ENCODE assay signal across 8 mouse cellular contexts in genomic region chrX:101273410-101273809, GRCm38 (mm10). TPM values are rescaled to one million over a fixed set of nuclear protein-coding genes. Genes with fewer than 3 reads are reported as not detected.
DNase-seq lines count a peak whose midpoint lies in the region; ATAC-seq and TF ChIP-seq lines count a peak whose summit lies in the region.

No protein-coding gene starts in this region.

- H3K4me2 ChIP-seq in CH12.LX (ENCODE audit: insufficient read depth, low read depth, poor library complexity, severe bottlenecking): peak overlapping the region; percentile 82
- peak overlapping the region; percentile 50 for H3K4me2 ChIP-seq in forebrain, embryonic 15.5 days (replicated peaks)

- DNase-seq in gastrocnemius, adult 2 months: no peak
- no peak for DNase-seq in gastrocnemius, postnatal 36 days
- DNase-seq in CH12.LX (ENCODE audit: extremely low read depth): no peak
- DNase-seq in midbrain, embryonic 10.5 days (ENCODE audit: low spot score): no peak
- DNase-seq in cerebellum, postnatal 25 days: no peak
- DNase-seq in layer of hippocampus, adult 18-20 months (ENCODE audit: low spot score in 2 of 2): no peak
- DNase-seq in layer of hippocampus, postnatal 14 days (ENCODE audit: low spot score in 2 of 2): no peak

- no peaks in the 10 kb centered on the region for H3K9me3 ChIP-seq in CH12.LX (replicated peaks; ENCODE audit: low read length)
- no peaks in the 10 kb centered on the region for H3K9me3 ChIP-seq in forebrain, embryonic 15.5 days
- H3K9me3 ChIP-seq in midbrain, embryonic 10.5 days (replicated peaks): no peaks in the 10 kb centered on the region

- H3K27ac ChIP-seq in gastrocnemius, adult 2 months: peak overlapping the region; percentile 91
- peak overlapping the region; percentile 75 for H3K27ac ChIP-seq in CH12.LX (ENCODE audit: insufficient read depth, low read depth)
- H3K27ac ChIP-seq in forebrain, embryonic 15.5 days (replicated peaks): 0 out of 2 replicates have a peak overlapping the region, but pooled peaks have one; percentile 53
- peak overlapping the region; percentile 91 for H3K27ac ChIP-seq in midbrain, embryonic 10.5 days (replicated peaks)

- ATAC-seq in forebrain, embryonic 15.5 days (replicated peaks): peak; percentile 1; the same call in 1 of the 2 replicates

- no peak for TF ChIP-seq CTCF in gastrocnemius, adult 2 months (IDR thresholded peaks at IDR 0.05)
- TF ChIP-seq CTCF in CH12.LX (conservative IDR thresholded peaks at IDR 0.05 in 1 of 2, IDR thresholded peaks at IDR 0.05 in 1 of 2; ENCODE audit: low read depth in 2 of 2, low read length in 2 of 2): no peak

- peaks cover 18 to 30% of the 10 kb centered on the region in 2 experiments for H3K36me3 ChIP-seq in CH12.LX (replicated peaks in 1 of 2; ENCODE audit: control insufficient read depth in 1 of 2, insufficient read depth in 1 of 2, low read length in 1 of 2)
- peaks cover 10% of the 10 kb centered on the region; the same call in 1 of the 2 replicates for H3K36me3 ChIP-seq in forebrain, embryonic 15.5 days
- peaks cover 27% of the 10 kb centered on the region for H3K36me3 ChIP-seq in midbrain, embryonic 10.5 days

- no peak for TF ChIP-seq EP300 in CH12.LX (IDR thresholded peaks at IDR 0.05; ENCODE audit: low read length)

- peak overlapping the region; percentile 70 for H3K9ac ChIP-seq in CH12.LX (ENCODE audit: insufficient read depth, low read depth)
- peak overlapping the region; percentile 74 for H3K9ac ChIP-seq in forebrain, embryonic 15.5 days (replicated peaks)

- intact Hi-C loops in gastrocnemius, adult 2 months (cut with DNase I): no loop called here
- intact Hi-C loops in gastrocnemius, postnatal 36 days (cut with DNase I): loop anchor here (5.0 kb wide), 1 partner anchor 141 kb away; no protein-coding TSS in a partner anchor

- peaks cover 10% of the 10 kb centered on the region; the same call in 1 of the 2 replicates for H3K79me2 ChIP-seq in CH12.LX (replicated peaks; ENCODE audit: control insufficient read depth, extremely low read depth, insufficient read depth, poor library complexity, severe bottlenecking)

- dilution Hi-C loops in CH12.LX (cut with MboI; ENCODE audit: extremely low pct_ligation_motif_present, extremely low pct_unique_long_range_greater_than_20kb, low sequenced_read_pairs): no loop called here

- WGBS in forebrain, embryonic 15.5 days: 20% methylated on average over 6 of the region's 6 CpGs
- 19% methylated on average over 6 of the region's 6 CpGs for WGBS in midbrain, embryonic 10.5 days

- H3K27me3 ChIP-seq in CH12.LX (replicated peaks): no peaks in the 10 kb centered on the region
- H3K27me3 ChIP-seq in forebrain, embryonic 15.5 days: no peaks in the 10 kb centered on the region
- H3K27me3 ChIP-seq in midbrain, embryonic 10.5 days (ENCODE audit: low read depth, poor library complexity, severe bottlenecking): peaks cover 70% of the 10 kb centered on the region

- peaks cover 0 to 44% of the 10 kb centered on the region in 2 experiments; a peak in 2 of 4 replicates for H3K4me1 ChIP-seq in CH12.LX (ENCODE audit: control insufficient read depth in 1 of 2, insufficient read depth in 2 of 2)
- peaks cover 11% of the 10 kb centered on the region for H3K4me1 ChIP-seq in forebrain, embryonic 15.5 days
- H3K4me1 ChIP-seq in midbrain, embryonic 10.5 days: peaks cover 11% of the 10 kb centered on the region

- H3K4me3 ChIP-seq in gastrocnemius, adult 2 months: peak overlapping the region; percentile 73
- H3K4me3 ChIP-seq in CH12.LX (replicated peaks in 1 of 3; ENCODE audit: low read depth in 2 of 3, low read length in 2 of 3, poor library complexity in 1 of 3): peak overlapping the region in 2 of 3 experiments; percentile 35 to 66
- H3K4me3 ChIP-seq in forebrain, embryonic 15.5 days: peak overlapping the region; percentile 57
- H3K4me3 ChIP-seq in midbrain, embryonic 10.5 days: peak overlapping the region; percentile 65

- in situ Hi-C loops in CH12.LX (cut with MboI; ENCODE audit: low pct_ligation_motif_present, low pct_unique_long_range_greater_than_20kb, low sequenced_read_pairs): no loop called here

- TF ChIP-seq RAD21 in CH12.LX (IDR thresholded peaks at IDR 0.05; ENCODE audit: low read depth, low read length): no peak

- TF ChIP-seq POLR2A in CH12.LX (IDR thresholded peaks at IDR 0.05; ENCODE audit: low read depth, low read length): no peak

TF ChIP-seq in CH12.LX, 34 proteins besides CTCF, POLR2A, EP300 and RAD21:
- no peak for TF ChIP-seq UBTF (IDR thresholded peaks at IDR 0.05; ENCODE audit: low read depth, low read length)
- no peak for TF ChIP-seq BHLHE40 (IDR thresholded peaks at IDR 0.05; ENCODE audit: low read depth, low read length)
- TF ChIP-seq USF1 (IDR thresholded peaks at IDR 0.05; ENCODE audit: low read depth, low read length): no peak
- TF ChIP-seq JUND (conservative IDR thresholded peaks at IDR 0.05; ENCODE audit: low read depth, low read length): no peak
- no peak for TF ChIP-seq HCFC1 (IDR thresholded peaks at IDR 0.05; ENCODE audit: low read depth, low read length)
- TF ChIP-seq MEF2A (IDR thresholded peaks at IDR 0.05; ENCODE audit: borderline replicate concordance, low read depth, low read length): no peak
- TF ChIP-seq POLR2AphosphoS2 (IDR thresholded peaks at IDR 0.05; ENCODE audit: low read depth, low read length): no peak
- TF ChIP-seq GABPA (IDR thresholded peaks at IDR 0.05; ENCODE audit: insufficient replicate concordance, low read depth, low read length): no peak
- no peak for TF ChIP-seq PAX5 (IDR thresholded peaks at IDR 0.05; ENCODE audit: low read length)
- no peak for TF ChIP-seq JUN (IDR thresholded peaks at IDR 0.05; ENCODE audit: insufficient read depth, low read depth, low read length)
- TF ChIP-seq ZNF384 (IDR thresholded peaks at IDR 0.05; ENCODE audit: low read depth, low read length): no peak

RNA-seq across cellular contexts. Expression of gene Med12, which starts 0.4 kb away (rescaled TPM):
- total RNA-seq in gastrocnemius, adult 2 months (2021): 10 to 100 TPM; 17.2 to 19.4 TPM
- 10 to 100 TPM; 15.5 to 18.1 TPM for total RNA-seq in gastrocnemius, postnatal 36 days (2021)
- total RNA-seq in CH12.LX (2012; rRNA removed): 35.7 and 40.3 TPM in 2 replicates
- 15.5 and 15.7 TPM in 2 replicates for total RNA-seq in CH12.LX (2014; rRNA removed)
- 45.1 and 66.4 TPM in 2 replicates for polyA plus RNA-seq in CH12.LX (2012; ENCODE audit: insufficient read length, low read depth)
- polyA plus RNA-seq in forebrain, embryonic 15.5 days (2015; fragmentation: Nextera tagmentation; extraction: Ambion mirVana): 21.6 and 28.6 TPM in 2 replicates
- 30.8 and 39.4 TPM in 2 replicates for polyA plus RNA-seq in midbrain, embryonic 10.5 days (2016; fragmentation: Nextera tagmentation; extraction: Ambion mirVana)
- 10 to 100 TPM; 21.6 to 27.6 TPM for total RNA-seq in layer of hippocampus, adult 18-20 months (2021)
- 10 to 100 TPM; 31.0 to 32.8 TPM for total RNA-seq in layer of hippocampus, postnatal 14 days (2021)

RNA-seq across cellular contexts. Expression of gene Gm20489, which starts 4.6 kb away (rescaled TPM):
- total RNA-seq in gastrocnemius, adult 2 months (2021): not detected
- total RNA-seq in gastrocnemius, postnatal 36 days (2021): not detected
- total RNA-seq in CH12.LX (2012; rRNA removed) (not detected in 2 replicates), CH12.LX (2014; rRNA removed) (not detected in 2 replicates)
- polyA plus RNA-seq in CH12.LX (2012; ENCODE audit: insufficient read length, low read depth): 0.30 TPM in 1 of 2 replicates, not detected in the other
- not detected in 2 replicates for polyA plus RNA-seq in forebrain, embryonic 15.5 days (2015; fragmentation: Nextera tagmentation; extraction: Ambion mirVana)
- polyA plus RNA-seq in midbrain, embryonic 10.5 days (2016; fragmentation: Nextera tagmentation; extraction: Ambion mirVana): not detected in 2 replicates
- total RNA-seq in layer of hippocampus, adult 18-20 months (2021): not detected
- not detected for total RNA-seq in layer of hippocampus, postnatal 14 days (2021)

RNA-seq across cellular contexts. Expression of gene Il2rg, which starts 5.4 kb away (rescaled TPM):
- 1 to 10 TPM; 1.2 to 2.9 TPM for total RNA-seq in gastrocnemius, adult 2 months (2021)
- 1 to 10 TPM; 1.8 to 2.5 TPM for total RNA-seq in gastrocnemius, postnatal 36 days (2021)
- total RNA-seq in CH12.LX (2012; rRNA removed): 64.1 and 82.6 TPM in 2 replicates
- 80.3 and 88.0 TPM in 2 replicates for total RNA-seq in CH12.LX (2014; rRNA removed)
- 261 and 294 TPM in 2 replicates for polyA plus RNA-seq in CH12.LX (2012; ENCODE audit: insufficient read length, low read depth)
- polyA plus RNA-seq in forebrain, embryonic 15.5 days (2015; fragmentation: Nextera tagmentation; extraction: Ambion mirVana): 4.3 and 7.1 TPM in 2 replicates
- polyA plus RNA-seq in midbrain, embryonic 10.5 days (2016; fragmentation: Nextera tagmentation; extraction: Ambion mirVana): 3.0 and 4.1 TPM in 2 replicates
- under 1 TPM; 0.74 to 0.79 TPM for total RNA-seq in layer of hippocampus, adult 18-20 months (2021)
- 1 to 10 TPM; 1.8 to 2.7 TPM for total RNA-seq in layer of hippocampus, postnatal 14 days (2021)

RNA-seq across cellular contexts. Expression of gene Gm614, which starts 9.6 kb away (rescaled TPM):
- total RNA-seq in gastrocnemius, adult 2 months (2021): not detected
- not detected for total RNA-seq in gastrocnemius, postnatal 36 days (2021)
- 0.25 and 0.64 TPM in 2 replicates for total RNA-seq in CH12.LX (2012; rRNA removed)
- 1.2 and 1.3 TPM in 2 replicates for total RNA-seq in CH12.LX (2014; rRNA removed)
- 6.0 and 6.5 TPM in 2 replicates for polyA plus RNA-seq in CH12.LX (2012; ENCODE audit: insufficient read length, low read depth)
- not detected in 2 replicates for polyA plus RNA-seq in forebrain, embryonic 15.5 days (2015; fragmentation: Nextera tagmentation; extraction: Ambion mirVana)
- polyA plus RNA-seq in midbrain, embryonic 10.5 days (2016; fragmentation: Nextera tagmentation; extraction: Ambion mirVana): not detected in 2 replicates
- not detected for total RNA-seq in layer of hippocampus, adult 18-20 months (2021)
- not detected for total RNA-seq in layer of hippocampus, postnatal 14 days (2021)

RNA-seq across cellular contexts. Expression of gene Foxo4, which starts 19.1 kb away (rescaled TPM):
- 100 to 1,000 TPM; 126 to 127 TPM for total RNA-seq in gastrocnemius, adult 2 months (2021)
- 100 to 1,000 TPM in 1 of 2 experiments, 10 to 100 TPM in 1; 95.6 to 116 TPM for total RNA-seq in gastrocnemius, postnatal 36 days (2021)
- 7.9 and 8.2 TPM in 2 replicates for total RNA-seq in CH12.LX (2012; rRNA removed)
- total RNA-seq in CH12.LX (2014; rRNA removed): 7.4 and 9.0 TPM in 2 replicates
- 10.5 and 10.8 TPM in 2 replicates for polyA plus RNA-seq in CH12.LX (2012; ENCODE audit: insufficient read length, low read depth)
- 1.1 and 1.2 TPM in 2 replicates for polyA plus RNA-seq in forebrain, embryonic 15.5 days (2015; fragmentation: Nextera tagmentation; extraction: Ambion mirVana)
- polyA plus RNA-seq in midbrain, embryonic 10.5 days (2016; fragmentation: Nextera tagmentation; extraction: Ambion mirVana): 1.1 and 1.7 TPM in 2 replicates
- 10 to 100 TPM; 23.3 to 25.3 TPM for total RNA-seq in layer of hippocampus, adult 18-20 months (2021)
- total RNA-seq in layer of hippocampus, postnatal 14 days (2021): 10 to 100 TPM; 16.7 to 17.2 TPM

Comparison
In these comparisons a context has a peak if more than half of its experiments do, and no peak if none do; other contexts are left out.
1. RNA of gene Il2rg, which starts 5.4 kb away (total RNA-seq): 64.1 to 88.0 TPM in CH12.LX; 1.2 to 2.9 TPM in gastrocnemius, adult 2 months, 1.8 to 2.7 TPM in layer of hippocampus, postnatal 14 days, 1.8 to 2.5 TPM in gastrocnemius, postnatal 36 days and 0.74 to 0.79 TPM in layer of hippocampus, adult 18-20 months; every median in the first group is over 10 times any median in the second.
2. Peak in every context shown above with its lines, with median percentiles within 50 percentile points of each other: H3K27ac ChIP-seq and H3K4me3 ChIP-seq.